Mouse (Mus musculus): ENCODE results near the gene Nfic.

- TF ChIP-seq CTCF (IDR thresholded peaks at IDR 0.05; ENCODE audit: low read depth, low read length), result no peak
- no peak for TF ChIP-seq POLR2A (IDR thresholded peaks at IDR 0.05; ENCODE audit: borderline replicate concordance, low read depth, low read length)
These were observed 103.7 kb downstream of the Nfic start for GRCm38 (mm10) chr10:81351678-81352291.
